Mouse (Mus musculus) spleen, postnatal 14 days (tissue): ENCODE measurements around the gene Klra3.
"Not testable (repeated sequence)": the region's sequence is repeated elsewhere in the genome, so short reads cannot be mapped to it uniquely, and the experiment has no call there.

ENCODE experiments used
- DNase-seq, 2 experiments: peaks; one replicate each; pipeline ENCODE4 v3.0.0; 2021 to 2022; ENCODE audit warnings: low spot score in 2 of 2

The Klra3 gene

DNA sequence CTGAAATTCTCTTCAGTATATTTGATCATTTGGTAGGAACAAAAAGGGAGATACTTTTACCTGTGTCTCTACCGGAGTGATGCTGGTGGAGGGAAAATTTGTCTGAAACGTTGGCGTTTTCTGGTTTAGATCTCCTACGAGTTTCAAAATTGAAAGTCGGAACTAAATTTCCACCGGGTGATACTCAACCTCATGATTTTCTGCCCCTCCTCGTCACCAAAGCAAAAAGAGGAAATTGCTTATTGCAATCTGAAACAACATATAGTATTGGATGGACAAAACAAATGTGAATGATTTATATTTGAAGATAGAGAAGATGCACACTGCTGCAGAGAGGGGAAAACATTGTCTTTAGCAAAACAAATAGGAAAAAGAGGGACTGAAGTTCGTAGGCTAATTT lies at the start of gene Klra3:
Klra3 (minus strand) TSS at position 164 of the 400 bp plus-strand sequence.
- no peak for DNase-seq

DNA sequence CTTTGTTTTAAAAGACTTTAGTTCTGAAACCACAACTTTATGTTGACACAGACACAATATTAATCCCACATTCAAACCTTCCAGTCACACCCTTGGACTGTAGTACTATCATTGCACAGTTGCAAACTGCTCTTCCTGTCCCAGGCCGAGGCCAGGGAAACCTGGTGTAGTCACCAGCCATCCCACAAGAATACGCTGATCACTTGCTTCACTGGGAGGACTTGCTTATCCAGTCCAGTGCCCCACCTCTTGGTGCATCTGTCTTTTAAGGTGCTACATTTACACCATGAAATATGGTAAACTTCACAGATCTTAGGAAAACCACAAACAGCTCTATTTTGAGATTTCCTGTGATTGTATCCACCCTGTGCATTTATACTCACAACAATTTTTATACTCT lies 49.4 kb upstream of the Klra3 start, which contains the start of gene Klra1:
Klra1 (minus strand) TSS at position 125 of the 400 bp plus-strand sequence.
- no peak for DNase-seq

DNA sequence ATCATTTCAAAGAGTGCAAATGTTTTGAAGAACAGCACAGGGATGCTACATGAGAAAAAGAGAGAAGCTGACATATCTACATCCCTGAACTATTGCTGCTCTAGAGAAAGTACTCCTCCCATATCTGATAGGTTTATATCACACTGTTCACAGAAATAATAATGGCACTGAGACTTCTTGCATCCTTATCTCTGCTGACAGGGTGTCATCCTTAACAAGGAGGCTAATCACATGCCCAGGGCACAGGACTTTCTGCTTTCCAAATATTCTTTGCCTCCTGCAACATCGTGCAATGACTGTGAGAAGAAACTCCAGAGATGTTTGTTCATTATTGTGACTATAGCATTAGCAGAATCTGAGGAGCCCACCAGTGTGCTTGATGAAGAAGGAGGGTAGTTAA lies 48.4 kb upstream of the Klra3 start:
- DNase-seq: no peak

DNA sequence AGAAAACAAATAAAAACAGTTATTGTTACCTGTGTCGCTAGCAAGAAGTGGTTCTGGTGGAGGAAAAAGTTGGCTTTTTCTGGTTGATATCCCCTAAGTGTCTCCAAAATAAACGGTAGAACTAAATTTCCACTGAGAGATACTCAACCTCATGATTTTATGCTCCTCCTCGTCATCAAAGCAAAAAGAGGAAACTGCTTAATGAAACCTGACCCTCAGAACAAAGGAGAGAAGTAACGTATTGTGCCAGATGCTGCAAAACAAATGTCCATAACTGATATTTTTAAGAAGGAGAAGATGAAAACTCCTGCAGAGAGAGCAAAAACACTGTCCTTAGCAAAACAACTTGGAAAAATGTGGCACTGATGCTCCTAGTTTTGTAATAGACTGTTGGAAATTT lies 45.0 kb upstream of the Klra3 start:
- DNase-seq: no peak

DNA sequence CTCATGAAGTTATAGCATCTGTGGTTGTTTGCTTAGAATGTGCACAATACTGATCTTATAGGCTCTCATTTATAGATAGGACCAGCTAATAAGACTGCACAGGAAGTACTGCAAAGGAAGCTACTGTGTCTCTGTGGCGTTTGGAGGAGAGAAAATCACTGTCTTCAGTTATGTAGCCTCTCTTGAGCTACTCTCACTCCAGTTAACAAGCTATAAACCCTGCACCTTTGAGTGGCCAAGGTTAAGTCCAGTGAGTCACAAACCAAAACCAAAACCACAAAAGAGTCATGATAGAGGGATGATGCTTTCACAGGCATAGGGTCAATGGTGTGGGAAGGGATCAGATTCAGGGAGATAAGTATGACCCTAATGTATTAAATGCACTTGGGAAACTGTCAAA lies 8.0 kb upstream of the Klra3 start:
- not testable (repeated sequence) for DNase-seq

DNA sequence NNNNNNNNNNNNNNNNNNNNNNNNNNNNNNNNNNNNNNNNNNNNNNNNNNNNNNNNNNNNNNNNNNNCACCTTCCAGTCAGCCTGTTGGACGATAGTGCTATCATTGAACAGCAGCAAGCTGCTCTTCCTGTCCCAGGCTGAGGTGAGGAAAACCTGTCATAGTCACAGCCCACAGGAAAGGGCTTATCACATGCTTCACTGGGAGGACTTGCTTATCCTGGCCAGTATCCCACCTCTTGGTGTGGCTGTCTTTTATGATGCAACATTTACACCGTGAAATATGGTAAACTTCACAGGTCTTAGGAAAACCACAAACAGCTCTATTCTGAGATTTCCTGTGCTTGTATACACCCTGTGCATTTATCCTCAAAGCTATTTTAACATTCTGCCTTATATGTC lies 4.6 kb upstream of the Klra3 start:
- not testable (repeated sequence) for DNase-seq

DNA sequence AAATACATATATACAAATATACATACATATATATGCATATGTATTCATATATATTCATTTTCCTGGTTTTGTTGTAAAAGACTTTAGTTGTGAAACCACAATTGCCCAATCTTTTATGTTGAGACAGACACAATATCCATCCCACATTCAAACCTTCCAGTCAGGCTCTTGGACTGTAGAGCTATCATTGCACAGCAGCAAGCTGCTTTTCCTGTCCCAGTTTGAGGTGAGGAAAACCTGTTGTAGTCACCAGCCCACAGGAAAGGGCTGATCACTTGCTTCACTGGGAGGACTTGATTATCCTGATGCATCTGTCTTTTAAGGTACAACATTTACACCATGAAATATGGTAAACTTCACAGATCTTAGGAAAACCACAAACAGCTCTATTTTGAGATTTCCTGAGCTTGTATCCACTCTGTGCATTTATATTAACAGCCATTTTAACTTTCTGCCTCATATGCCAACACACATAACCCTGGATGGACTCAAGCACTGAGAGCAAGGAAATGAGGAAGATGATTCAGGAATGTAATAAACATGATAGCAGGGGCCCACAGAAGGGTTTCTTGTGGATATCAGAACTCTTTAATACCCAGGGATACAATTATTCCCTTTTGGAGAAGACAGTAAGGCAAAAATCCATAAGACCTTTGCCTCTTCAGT lies 49.3 kb downstream of the Klra3 start:
- DNase-seq: no peak

DNA sequence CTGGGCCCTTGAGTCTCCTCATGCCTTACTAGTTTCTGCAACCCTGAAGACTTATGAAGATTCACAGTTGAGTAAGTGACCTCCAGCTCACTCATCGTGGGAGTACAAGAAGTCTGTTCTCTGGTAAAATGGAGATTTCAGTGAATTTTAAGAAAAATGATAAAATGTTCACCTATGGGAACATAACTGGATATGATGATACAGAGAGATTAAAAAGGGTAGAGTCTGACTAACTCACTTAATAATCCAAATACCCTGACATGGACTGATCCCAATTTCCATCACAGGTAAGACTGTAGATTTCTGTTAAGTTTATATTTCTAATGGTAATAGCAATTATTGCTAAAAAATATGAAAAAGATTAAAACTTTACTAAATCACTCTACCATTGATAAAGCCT lies 55.5 kb downstream of the Klra3 start, which contains the start of gene Klra10:
Klra10 (minus strand) TSS at position 101 of the 400 bp plus-strand sequence.
- not testable (repeated sequence) for DNase-seq
